Mouse (Mus musculus): ENCODE measurements around the gene Hipk3. TPM values are rescaled to one million over a fixed set of nuclear protein-coding genes. Genes with fewer than 3 reads are reported as not detected.

Gene Hipk3
- total RNA-seq, 2 experiments from 2014 or later, result 69.4 to 72.5 TPM

- TF ChIP-seq CTCF (conservative IDR thresholded peaks at IDR 0.05), result peak; percentile 90
- no peak overlapping the region for H3K27ac ChIP-seq
- DNase-seq (ENCODE audit: low spot score in 2 of 2), result no peak
- H3K4me3 ChIP-seq, result no peak overlapping the region
Observed at GRCm38 (mm10) chr2:104422230-104422629, 72.0 kb downstream of the Hipk3 start.

GRCm38 (mm10) chr2:104420805-104421204, 73.4 kb downstream of the Hipk3 start:
- no peak for DNase-seq (ENCODE audit: low spot score in 2 of 2)
- H3K27ac ChIP-seq, result no peak overlapping the region
- no peak overlapping the region for H3K4me3 ChIP-seq
- TF ChIP-seq CTCF (conservative IDR thresholded peaks at IDR 0.05), result no peak

- H3K4me3 ChIP-seq, result no peak overlapping the region
- no peak for TF ChIP-seq CTCF (conservative IDR thresholded peaks at IDR 0.05)
- no peak for DNase-seq (ENCODE audit: low spot score in 2 of 2)
- H3K27ac ChIP-seq, result no peak overlapping the region
Observed at GRCm38 (mm10) chr2:104419999-104420398, 74.2 kb downstream of the Hipk3 start.

GRCm38 (mm10) chr2:104419411-104419810, 74.8 kb downstream of the Hipk3 start:
- no peak for DNase-seq (ENCODE audit: low spot score in 2 of 2)
- H3K27ac ChIP-seq, result no peak overlapping the region
- H3K4me3 ChIP-seq, result no peak overlapping the region
- no peak for TF ChIP-seq CTCF (conservative IDR thresholded peaks at IDR 0.05)

- H3K4me3 ChIP-seq, result no peak overlapping the region
- H3K27ac ChIP-seq, result no peak overlapping the region
- TF ChIP-seq CTCF (conservative IDR thresholded peaks at IDR 0.05), result no peak
- DNase-seq (ENCODE audit: low spot score in 2 of 2), result no peak
Observed at GRCm38 (mm10) chr2:104413011-104413410, 81.2 kb downstream of the Hipk3 start.

- TF ChIP-seq CTCF (conservative IDR thresholded peaks at IDR 0.05), result no peak
- DNase-seq (ENCODE audit: low spot score in 2 of 2), result no peak
- no peak overlapping the region for H3K4me3 ChIP-seq
- H3K27ac ChIP-seq, result no peak overlapping the region
Observed at GRCm38 (mm10) chr2:104412496-104412895, 81.8 kb downstream of the Hipk3 start.

- DNase-seq (ENCODE audit: low spot score in 2 of 2), result no peak
- Histone ChIP-seq H3K4me3 (no peak overlapping the region), H3K27ac (no peak overlapping the region)
- TF ChIP-seq CTCF (conservative IDR thresholded peaks at IDR 0.05), result no peak
Observed at GRCm38 (mm10) chr2:104411806-104412205, 82.4 kb downstream of the Hipk3 start.

- TF ChIP-seq CTCF (conservative IDR thresholded peaks at IDR 0.05), result no peak
- peak within 1 kb of the TSS; percentile 95 for H3K27ac ChIP-seq
- H3K4me3 ChIP-seq, result peak within 1 kb of the TSS; percentile 67
- no peak for DNase-seq (ENCODE audit: low spot score in 2 of 2)
Observed at GRCm38 (mm10) chr2:104410963-104411545, 83.2 kb downstream of the Hipk3 start, which contains the start of gene D430041D05Rik. Gene D430041D05Rik (minus strand): TSS chr2:104411013.

- DNase-seq (ENCODE audit: low spot score in 2 of 2), result peak; percentile 44 to 60
- peak overlapping the region; percentile 67 for H3K4me3 ChIP-seq
- TF ChIP-seq CTCF (conservative IDR thresholded peaks at IDR 0.05), result no peak
- H3K27ac ChIP-seq, result peak overlapping the region; percentile 95
Observed at GRCm38 (mm10) chr2:104409851-104410821, 84.1 kb downstream of the Hipk3 start.

GRCm38 (mm10) chr2:104408351-104408750, 85.9 kb downstream of the Hipk3 start:
- Histone ChIP-seq H3K4me3 (peak overlapping the region; percentile 67), H3K27ac (peak overlapping the region; percentile 95; the same call in 1 of the 2 replicates)
- no peak for TF ChIP-seq CTCF (conservative IDR thresholded peaks at IDR 0.05)
- no peak for DNase-seq (ENCODE audit: low spot score in 2 of 2)

- Histone ChIP-seq H3K27ac (peak overlapping the region; percentile 3; the same call in 1 of the 2 replicates), H3K4me3 (peak overlapping the region; percentile 67)
- DNase-seq (ENCODE audit: low spot score in 2 of 2), result no peak
- no peak for TF ChIP-seq CTCF (conservative IDR thresholded peaks at IDR 0.05)
Observed at GRCm38 (mm10) chr2:104407913-104408312, 86.3 kb downstream of the Hipk3 start.

GRCm38 (mm10) chr2:104404036-104404435, 90.2 kb downstream of the Hipk3 start:
- no peak for TF ChIP-seq CTCF (conservative IDR thresholded peaks at IDR 0.05)
- Histone ChIP-seq H3K27ac (no peak overlapping the region), H3K4me3 (no peak overlapping the region)
- no peak for DNase-seq (ENCODE audit: low spot score in 2 of 2)

GRCm38 (mm10) chr2:104398651-104399290, 95.5 kb downstream of the Hipk3 start:
- H3K4me3 ChIP-seq, result no peak overlapping the region
- TF ChIP-seq CTCF (conservative IDR thresholded peaks at IDR 0.05), result no peak
- DNase-seq (ENCODE audit: low spot score in 2 of 2), result no peak
- no peak overlapping the region for H3K27ac ChIP-seq
